21 mouse cellular contexts compared by ENCODE assay signal in the genomic region with DNA sequence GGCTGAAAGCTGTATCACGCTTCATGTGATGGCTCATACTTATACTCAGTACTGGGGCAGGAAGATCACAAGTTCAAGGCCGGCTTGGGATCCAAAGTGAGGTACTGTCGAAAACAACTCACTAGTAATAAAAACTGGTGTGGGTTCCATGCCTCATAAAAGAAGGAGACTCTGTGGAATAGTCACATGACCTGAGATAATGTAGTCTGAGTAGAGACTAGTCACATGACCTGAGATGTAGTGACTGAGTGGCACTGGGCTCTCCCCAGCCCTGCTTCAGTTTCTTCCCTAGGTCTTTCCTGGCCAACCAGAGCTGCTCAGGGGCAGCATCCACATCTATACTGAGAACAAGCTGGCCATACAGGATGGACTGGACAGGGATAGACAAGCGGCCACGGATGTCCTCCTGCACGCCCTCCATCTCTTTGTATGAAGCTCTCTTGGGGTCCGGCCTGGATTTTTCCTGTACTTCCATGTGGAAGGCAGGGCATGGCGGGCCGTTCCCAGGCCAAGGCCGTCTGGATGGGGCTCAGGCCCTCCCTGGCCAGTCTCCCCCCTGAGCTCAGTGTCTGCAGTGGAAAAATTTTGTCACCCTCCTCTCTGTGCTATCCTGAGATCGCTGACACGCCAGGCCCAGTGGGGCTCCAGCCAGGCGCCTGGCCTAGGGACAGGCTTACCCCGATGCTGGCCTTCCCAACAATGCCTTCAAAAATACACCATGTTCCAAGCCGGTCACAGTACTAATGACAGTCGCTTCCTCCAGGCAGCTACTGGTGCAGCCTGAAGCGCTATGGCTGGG. TPM values are rescaled to one million over a fixed set of nuclear protein-coding genes. Genes with fewer than 3 reads are reported as not detected.
DNase-seq lines count a peak whose midpoint lies in the region; ATAC-seq and TF ChIP-seq lines count a peak whose summit lies in the region.
"Had no signal": no experiment of that assay in that cellular context is flagged by ENCODE, and none has a peak within 500 bp of the region (broad histone marks: within the 10 kb centered on the region; RNA-seq: fewer than 3 reads in every experiment).

No protein-coding gene starts in this region.

- ATAC-seq in heart, embryonic 16.5 days (replicated peaks; ENCODE audit: extremely low read depth, insufficient read depth, low FRiP score): 0 out of 2 replicates have a peak, but pooled peaks have one; percentile 18
- no peak for ATAC-seq in forebrain, embryonic 11.5 days (replicated peaks; ENCODE audit: low FRiP score)
- no peak for ATAC-seq in megakaryocyte progenitor cell, adult 5-6 weeks (replicated peaks; ENCODE audit: poor library complexity)
- ATAC-seq: intestine, postnatal 0 days had no signal

- H3K9me3 ChIP-seq in heart, embryonic 16.5 days (replicated peaks; ENCODE audit: control insufficient read depth, low read length): no peaks in the 10 kb centered on the region
- H3K9me3 ChIP-seq in forebrain, embryonic 11.5 days (ENCODE audit: control insufficient read depth, low read length): no peaks in the 10 kb centered on the region
- H3K9me3 ChIP-seq: embryonic facial prominence, embryonic 12.5 days; liver, embryonic 13.5 days; midbrain, embryonic 12.5 days had no signal

- WGBS in lung, adult 2 months: 76% methylated on average over 17 of the region's 17 CpGs
- 77% methylated on average over 17 of the region's 17 CpGs for WGBS in heart, embryonic 16.5 days
- 90% methylated on average over 17 of the region's 17 CpGs for WGBS in forebrain, embryonic 11.5 days

- no peak for TF ChIP-seq POLR2A in lung, adult 2 months (IDR thresholded peaks at IDR 0.05; ENCODE audit: borderline replicate concordance, extremely low read depth, low read depth, low read length)

- DNase-seq in lung, postnatal 10 days: peak; percentile 38
- DNase-seq in lung, adult 2 months: no peak
- peak; percentile 61 to 81 for DNase-seq in heart, adult 18-20 months
- DNase-seq in skeletal muscle tissue, adult 2 months (ENCODE audit: low read depth, low spot score): peak; percentile 57
- no peak for DNase-seq in forebrain, embryonic 11.5 days (ENCODE audit: low spot score)
- DNase-seq: adrenal gland, adult 8-10 months; cerebellum, adult 18-20 months; kidney, postnatal 10 days; liver, embryonic 13.5 days had no signal

- no peak overlapping the region for H3K9ac ChIP-seq in heart, embryonic 16.5 days (ENCODE audit: low read length)
- no peak overlapping the region for H3K9ac ChIP-seq in forebrain, embryonic 11.5 days (ENCODE audit: low read length)
- H3K9ac ChIP-seq: embryonic facial prominence, embryonic 12.5 days; liver, embryonic 13.5 days; midbrain, embryonic 12.5 days had no signal

- no peak overlapping the region for H3K4me2 ChIP-seq in heart, embryonic 16.5 days (ENCODE audit: low read depth, low read length)
- H3K4me2 ChIP-seq in forebrain, embryonic 11.5 days (ENCODE audit: low read depth, low read length, severe bottlenecking): no peak overlapping the region
- H3K4me2 ChIP-seq: embryonic facial prominence, embryonic 12.5 days; liver, embryonic 13.5 days; midbrain, embryonic 12.5 days had no signal

- no peaks in the 10 kb centered on the region; the same call in 1 of the 2 replicates for H3K4me1 ChIP-seq in lung, adult 2 months (ENCODE audit: control insufficient read depth, insufficient read depth, low read length)
- H3K4me1 ChIP-seq in heart, embryonic 16.5 days (ENCODE audit: control insufficient read depth, insufficient read depth, low read length): no peaks in the 10 kb centered on the region
- H3K4me1 ChIP-seq in forebrain, embryonic 11.5 days (replicated peaks; ENCODE audit: control insufficient read depth, insufficient read depth, low read length): no peaks in the 10 kb centered on the region

- H3K36me3 ChIP-seq in heart, embryonic 16.5 days (ENCODE audit: control insufficient read depth, insufficient read depth): no peaks in the 10 kb centered on the region
- no peaks in the 10 kb centered on the region for H3K36me3 ChIP-seq in forebrain, embryonic 11.5 days (ENCODE audit: control insufficient read depth, insufficient read depth, low read length)
- H3K36me3 ChIP-seq: embryonic facial prominence, embryonic 12.5 days; midbrain, embryonic 12.5 days had no signal

- H3K4me3 ChIP-seq in lung, adult 2 months (replicated peaks; ENCODE audit: extremely low read depth, low read depth, low read length): no peak overlapping the region
- no peak overlapping the region for H3K4me3 ChIP-seq in heart, embryonic 16.5 days (ENCODE audit: low read length)
- no peak overlapping the region for H3K4me3 ChIP-seq in forebrain, embryonic 11.5 days (ENCODE audit: low read depth, low read length)
- H3K4me3 ChIP-seq: embryonic facial prominence, embryonic 12.5 days; liver, embryonic 13.5 days; midbrain, embryonic 12.5 days had no signal

- no peak overlapping the region for H3K27ac ChIP-seq in heart, embryonic 16.5 days (ENCODE audit: low read length)
- H3K27ac ChIP-seq in forebrain, embryonic 11.5 days (ENCODE audit: low read depth, low read length): no peak overlapping the region
- H3K27ac ChIP-seq: embryonic facial prominence, embryonic 12.5 days; liver, embryonic 13.5 days; midbrain, embryonic 12.5 days had no signal

- no peaks in the 10 kb centered on the region for H3K27me3 ChIP-seq in heart, embryonic 16.5 days (ENCODE audit: control insufficient read depth, insufficient read depth, low read length)
- H3K27me3 ChIP-seq in forebrain, embryonic 11.5 days (ENCODE audit: control insufficient read depth, insufficient read depth, low read length): no peaks in the 10 kb centered on the region

- TF ChIP-seq CTCF in lung, adult 2 months (IDR thresholded peaks at IDR 0.05; ENCODE audit: insufficient read depth, low read length): no peak

RNA-seq across cellular contexts. Expression of a gene that starts 1.5 kb away (rescaled TPM):
- not detected in 2 replicates for polyA plus RNA-seq in lung, adult 2 months (2012; rRNA removed)
- not detected for total RNA-seq in heart, adult 18-20 months (2021)
- polyA plus RNA-seq in heart, embryonic 16.5 days (2015; fragmentation: Nextera tagmentation; extraction: Ambion mirVana): not detected in 2 replicates
- polyA plus RNA-seq in forebrain, embryonic 11.5 days (2014; fragmentation: Nextera tagmentation; extraction: Ambion mirVana): not detected in 2 replicates
- 0.12 TPM in 1 of 2 replicates, not detected in the other for total RNA-seq in megakaryocyte progenitor cell, adult 5-6 weeks (2015)
- total RNA-seq in megakaryocyte progenitor cell, adult 5-6 weeks (2017): not detected in 2 replicates
- total RNA-seq: adrenal gland, adult 8-10 months; ES-E14; hematopoietic stem cell, adult 5-6 weeks; layer of hippocampus, postnatal 14 days; left cerebral cortex, postnatal 36 days had no signal
- polyA plus RNA-seq: C2C12; embryonic facial prominence, embryonic 12.5 days; intestine, postnatal 0 days; liver, embryonic 13.5 days; midbrain, embryonic 12.5 days; stomach, embryonic 16.5 days; urinary bladder, adult 2 months had no signal

RNA-seq across cellular contexts. Expression of a gene that starts 12.6 kb away (rescaled TPM):
- polyA plus RNA-seq in lung, adult 2 months (2012; rRNA removed): 122 and 162 TPM in 2 replicates
- total RNA-seq in heart, adult 18-20 months (2021): 10 to 100 TPM; 62.0 to 69.1 TPM
- polyA plus RNA-seq in heart, embryonic 16.5 days (2015; fragmentation: Nextera tagmentation; extraction: Ambion mirVana): 58.2 and 60.1 TPM in 2 replicates
- polyA plus RNA-seq in forebrain, embryonic 11.5 days (2014; fragmentation: Nextera tagmentation; extraction: Ambion mirVana): 39.3 and 49.9 TPM in 2 replicates
- total RNA-seq in megakaryocyte progenitor cell, adult 5-6 weeks (2015): 41.5 and 52.4 TPM in 2 replicates
- 18.0 and 27.9 TPM in 2 replicates for total RNA-seq in megakaryocyte progenitor cell, adult 5-6 weeks (2017)

RNA-seq across cellular contexts. Expression of a gene that starts 12.8 kb away (rescaled TPM):
- 13.8 and 14.9 TPM in 2 replicates for polyA plus RNA-seq in lung, adult 2 months (2012; rRNA removed)
- 1 to 10 TPM; 3.6 to 4.0 TPM for total RNA-seq in heart, adult 18-20 months (2021)
- polyA plus RNA-seq in heart, embryonic 16.5 days (2015; fragmentation: Nextera tagmentation; extraction: Ambion mirVana): 10.0 and 10.4 TPM in 2 replicates
- polyA plus RNA-seq in forebrain, embryonic 11.5 days (2014; fragmentation: Nextera tagmentation; extraction: Ambion mirVana): 4.5 and 5.8 TPM in 2 replicates
- total RNA-seq in megakaryocyte progenitor cell, adult 5-6 weeks (2015): 30.3 and 31.8 TPM in 2 replicates
- 32.2 and 33.1 TPM in 2 replicates for total RNA-seq in megakaryocyte progenitor cell, adult 5-6 weeks (2017)

RNA-seq across cellular contexts. Expression of a gene that starts 47.3 kb away (rescaled TPM):
- polyA plus RNA-seq in lung, adult 2 months (2012; rRNA removed): 108 and 109 TPM in 2 replicates
- total RNA-seq in heart, adult 18-20 months (2021): 10 to 100 TPM; 40.8 to 42.7 TPM
- polyA plus RNA-seq in heart, embryonic 16.5 days (2015; fragmentation: Nextera tagmentation; extraction: Ambion mirVana): 159 and 204 TPM in 2 replicates
- 235 and 251 TPM in 2 replicates for polyA plus RNA-seq in forebrain, embryonic 11.5 days (2014; fragmentation: Nextera tagmentation; extraction: Ambion mirVana)
- total RNA-seq in megakaryocyte progenitor cell, adult 5-6 weeks (2015): 258 and 268 TPM in 2 replicates
- total RNA-seq in megakaryocyte progenitor cell, adult 5-6 weeks (2017): 117 and 152 TPM in 2 replicates

RNA-seq across cellular contexts. Expression of a gene that starts 56.2 kb away (rescaled TPM):
- polyA plus RNA-seq in lung, adult 2 months (2012; rRNA removed): 11.7 and 12.2 TPM in 2 replicates
- total RNA-seq in heart, adult 18-20 months (2021): 1 to 10 TPM; 2.5 to 2.8 TPM
- polyA plus RNA-seq in heart, embryonic 16.5 days (2015; fragmentation: Nextera tagmentation; extraction: Ambion mirVana): 27.9 and 29.0 TPM in 2 replicates
- 57.9 and 59.6 TPM in 2 replicates for polyA plus RNA-seq in forebrain, embryonic 11.5 days (2014; fragmentation: Nextera tagmentation; extraction: Ambion mirVana)
- 52.4 and 62.0 TPM in 2 replicates for total RNA-seq in megakaryocyte progenitor cell, adult 5-6 weeks (2015)
- total RNA-seq in megakaryocyte progenitor cell, adult 5-6 weeks (2017): 40.8 and 49.6 TPM in 2 replicates

Comparison
In these comparisons a context has a peak if more than half of its experiments do, and no peak if none do; other contexts are left out.
1. DNase-seq: peak in lung, postnatal 10 days (single experiment), heart, adult 18-20 months (2 of 2) and skeletal muscle tissue, adult 2 months (single experiment); none in lung, adult 2 months (single experiment) and forebrain, embryonic 11.5 days (single experiment).